Comparison of ENCODE assay signal across 8 mouse cellular contexts in genomic region chr5:123381968-123382367, GRCm38 (mm10). TPM values are rescaled to one million over a fixed set of nuclear protein-coding genes. Genes with fewer than 3 reads are reported as not detected.
A peak's percentile ranks its signal among the peaks of the same experiment; 100 is the strongest.
DNase-seq lines count a peak whose midpoint lies in the region; ATAC-seq and TF ChIP-seq lines count a peak whose summit lies in the region.

No protein-coding gene starts in this region.

- WGBS in heart, embryonic 11.5 days (ENCODE audit: insufficient replicate concordance): 12% methylated on average over 20 of the region's 20 CpGs
- WGBS in limb, embryonic 14.5 days: 19% methylated on average over 20 of the region's 20 CpGs

- no peak for ATAC-seq in heart, embryonic 11.5 days (replicated peaks; ENCODE audit: insufficient number of reproducible peaks, low FRiP score, low TSS enrichment)
- no peak for ATAC-seq in limb, embryonic 14.5 days (ENCODE audit: low FRiP score, low read depth)
- ATAC-seq in erythroid progenitor cell, adult 5-6 weeks (replicated peaks; ENCODE audit: low FRiP score, poor library complexity, severe bottlenecking): no peak

- no peaks in the 10 kb centered on the region for H3K27me3 ChIP-seq in heart, embryonic 11.5 days (ENCODE audit: control insufficient read depth, insufficient read depth, low read length)
- no peaks in the 10 kb centered on the region for H3K27me3 ChIP-seq in limb, embryonic 14.5 days (ENCODE audit: control insufficient read depth, insufficient read depth, low read length)

- peak overlapping the region; percentile 53 for H3K4me2 ChIP-seq in heart, embryonic 11.5 days
- peak overlapping the region; percentile 14; the same call in 1 of the 2 replicates for H3K4me2 ChIP-seq in limb, embryonic 14.5 days (replicated peaks; ENCODE audit: low read depth, low read length, severe bottlenecking)

- H3K9me3 ChIP-seq in heart, embryonic 11.5 days (replicated peaks; ENCODE audit: control insufficient read depth, low read length): no peaks in the 10 kb centered on the region
- no peaks in the 10 kb centered on the region for H3K9me3 ChIP-seq in limb, embryonic 14.5 days (ENCODE audit: control insufficient read depth, low read length)

- H3K36me3 ChIP-seq in heart, embryonic 11.5 days (ENCODE audit: control insufficient read depth, insufficient read depth, low read length): no peaks in the 10 kb centered on the region
- H3K36me3 ChIP-seq in limb, embryonic 14.5 days (ENCODE audit: control insufficient read depth, insufficient read depth, low read length): no peaks in the 10 kb centered on the region

- H3K4me3 ChIP-seq in heart, embryonic 11.5 days (ENCODE audit: low read depth, low read length): no peak overlapping the region
- H3K4me3 ChIP-seq in limb, embryonic 14.5 days (replicated peaks; ENCODE audit: low read length): no peak overlapping the region

- H3K27ac ChIP-seq in heart, embryonic 11.5 days (ENCODE audit: low read depth, low read length): no peak overlapping the region
- no peak overlapping the region for H3K27ac ChIP-seq in limb, embryonic 14.5 days (replicated peaks; ENCODE audit: low read depth, low read length)

- TF ChIP-seq POLR2A in limb, embryonic 14.5 days (IDR thresholded peaks at IDR 0.05; ENCODE audit: borderline replicate concordance, extremely low read depth, insufficient read depth, insufficient read length): no peak

- peak; percentile 16 to 33 for DNase-seq in thymus, postnatal 36 days
- no peak for DNase-seq in thymus, adult 18-20 months
- peak; percentile 37 for DNase-seq in limb, embryonic 14.5 days (ENCODE audit: low spot score)
- DNase-seq in spleen, postnatal 4 days (ENCODE audit: low spot score in 2 of 2): peak; percentile 52 to 76
- DNase-seq in gastrocnemius, postnatal 25 days: no peak
- no peak for DNase-seq in cerebellum, adult 9-11 months

- peaks cover 14% of the 10 kb centered on the region for H3K4me1 ChIP-seq in heart, embryonic 11.5 days (ENCODE audit: control insufficient read depth, insufficient read depth, low read length)
- 0 out of 2 replicates have a peak, but pooled peaks cover 3% of the 10 kb centered on the region for H3K4me1 ChIP-seq in limb, embryonic 14.5 days (ENCODE audit: control insufficient read depth, insufficient read depth, low read length)

- H3K9ac ChIP-seq in heart, embryonic 11.5 days (ENCODE audit: low read depth, low read length): no peak overlapping the region
- no peak overlapping the region for H3K9ac ChIP-seq in limb, embryonic 14.5 days (ENCODE audit: low read depth, low read length, severe bottlenecking)

RNA-seq across cellular contexts. Expression of gene Mlxip, which starts 12.6 kb away (rescaled TPM):
- 12.0 and 15.2 TPM in 2 replicates for polyA plus RNA-seq in heart, embryonic 11.5 days (2014; fragmentation: Nextera tagmentation; extraction: Ambion mirVana)
- 28.3 and 37.8 TPM in 2 replicates for polyA plus RNA-seq in limb, embryonic 14.5 days (2012; rRNA removed)
- polyA plus RNA-seq in limb, embryonic 14.5 days (2014; fragmentation: Nextera tagmentation; extraction: Ambion mirVana): 16.5 and 19.7 TPM in 2 replicates
- 10 to 100 TPM; 54.5 TPM for total RNA-seq in gastrocnemius, postnatal 25 days (2021)
- 11.3 and 13.3 TPM in 2 replicates for total RNA-seq in erythroid progenitor cell, adult 5-6 weeks (2015; ENCODE audit: low replicate concordance)
- total RNA-seq in erythroid progenitor cell, adult 5-6 weeks (2017; ENCODE audit: low replicate concordance): 2.0 and 2.8 TPM in 2 replicates

RNA-seq across cellular contexts. Expression of gene Bcl7a, which starts 38.3 kb away (rescaled TPM):
- 15.2 and 16.2 TPM in 2 replicates for polyA plus RNA-seq in heart, embryonic 11.5 days (2014; fragmentation: Nextera tagmentation; extraction: Ambion mirVana)
- 28.3 and 31.4 TPM in 2 replicates for polyA plus RNA-seq in limb, embryonic 14.5 days (2012; rRNA removed)
- polyA plus RNA-seq in limb, embryonic 14.5 days (2014; fragmentation: Nextera tagmentation; extraction: Ambion mirVana): 20.1 and 25.4 TPM in 2 replicates
- total RNA-seq in gastrocnemius, postnatal 25 days (2021): 1 to 10 TPM; 8.4 to 8.6 TPM
- total RNA-seq in erythroid progenitor cell, adult 5-6 weeks (2015; ENCODE audit: low replicate concordance): 15.1 and 18.0 TPM in 2 replicates
- total RNA-seq in erythroid progenitor cell, adult 5-6 weeks (2017; ENCODE audit: low replicate concordance): 8.7 and 11.3 TPM in 2 replicates

Comparison
In these comparisons a context has a peak if more than half of its experiments do, and no peak if none do; other contexts are left out.
1. DNase-seq: peak in thymus, postnatal 36 days (2 of 2), limb, embryonic 14.5 days (single experiment) and spleen, postnatal 4 days (2 of 2); none in thymus, adult 18-20 months (0 of 2), gastrocnemius, postnatal 25 days (single experiment) and cerebellum, adult 9-11 months (single experiment).